Mouse (Mus musculus) right cerebral cortex, postnatal 10 days (tissue): Measurements from ENCODE around the gene Dip2c.

Source experiments
- DNase-seq, 2 experiments: peaks; one replicate each; pipeline ENCODE4 v3.0.0; 2021; ENCODE audit warnings: low spot score in 2 of 2

Gene Dip2c

GRCm38 (mm10) chr13:9669246-9669645, 392.9 kb downstream of the Dip2c start:
- no peak for DNase-seq

GRCm38 (mm10) chr13:9674126-9674525, 397.8 kb downstream of the Dip2c start:
- no peak for DNase-seq

GRCm38 (mm10) chr13:9681492-9681891, 405.2 kb downstream of the Dip2c start:
- peak in 1 of 2 experiments; percentile 8 for DNase-seq

GRCm38 (mm10) chr13:9683280-9683679, 407.0 kb downstream of the Dip2c start:
- peak in 1 of 2 experiments; percentile 22 for DNase-seq

- DNase-seq: peak in 1 of 2 experiments; percentile 20
These were observed 408.0 kb downstream of the Dip2c start for GRCm38 (mm10) chr13:9684153-9684923.

GRCm38 (mm10) chr13:9686261-9686660, 409.9 kb downstream of the Dip2c start:
- DNase-seq: no peak

- no peak for DNase-seq
These were observed 410.4 kb downstream of the Dip2c start for GRCm38 (mm10) chr13:9686765-9687164.

- DNase-seq: no peak
These were observed 413.0 kb downstream of the Dip2c start for GRCm38 (mm10) chr13:9689366-9689765.

GRCm38 (mm10) chr13:9692876-9693275, 416.5 kb downstream of the Dip2c start:
- DNase-seq: no peak

- DNase-seq: no peak
These were observed 418.3 kb downstream of the Dip2c start for GRCm38 (mm10) chr13:9694651-9695050.

- DNase-seq: no peak
These were observed 419.1 kb downstream of the Dip2c start for GRCm38 (mm10) chr13:9695403-9695802.

GRCm38 (mm10) chr13:9695809-9696208, 419.5 kb downstream of the Dip2c start:
- DNase-seq: no peak

- no peak for DNase-seq
These were observed 421.0 kb downstream of the Dip2c start for GRCm38 (mm10) chr13:9697340-9697739.

- peak in 1 of 2 experiments; percentile 22 for DNase-seq
These were observed 426.4 kb downstream of the Dip2c start for GRCm38 (mm10) chr13:9702615-9703235.

GRCm38 (mm10) chr13:9706720-9707119, 430.4 kb downstream of the Dip2c start:
- DNase-seq: peak in 1 of 2 experiments; percentile 14

GRCm38 (mm10) chr13:9708433-9709240, 432.3 kb downstream of the Dip2c start:
- DNase-seq: peak in 1 of 2 experiments; percentile 11

- DNase-seq: peak in 1 of 2 experiments; percentile 9
These were observed 436.1 kb downstream of the Dip2c start for GRCm38 (mm10) chr13:9712409-9712808.

GRCm38 (mm10) chr13:9712971-9713370, 436.6 kb downstream of the Dip2c start:
- DNase-seq: no peak

GRCm38 (mm10) chr13:9713462-9714134, 437.3 kb downstream of the Dip2c start:
- DNase-seq: peak in 1 of 2 experiments; percentile 9

- no peak for DNase-seq
These were observed 438.9 kb downstream of the Dip2c start for GRCm38 (mm10) chr13:9715224-9715623.
